Mouse (Mus musculus) c-Kit-positive CD71-negative TER-119-negative erythroid progenitor cells, embryonic 14.5 days (primary cell): ENCODE data around the gene Tmem38a.

Experiments
- DNase-seq: peaks from one replicate; pipeline ENCODE4 v3.0.0-alpha.2; 2013; ENCODE audit warnings: low read depth

Tmem38a gene

DNA sequence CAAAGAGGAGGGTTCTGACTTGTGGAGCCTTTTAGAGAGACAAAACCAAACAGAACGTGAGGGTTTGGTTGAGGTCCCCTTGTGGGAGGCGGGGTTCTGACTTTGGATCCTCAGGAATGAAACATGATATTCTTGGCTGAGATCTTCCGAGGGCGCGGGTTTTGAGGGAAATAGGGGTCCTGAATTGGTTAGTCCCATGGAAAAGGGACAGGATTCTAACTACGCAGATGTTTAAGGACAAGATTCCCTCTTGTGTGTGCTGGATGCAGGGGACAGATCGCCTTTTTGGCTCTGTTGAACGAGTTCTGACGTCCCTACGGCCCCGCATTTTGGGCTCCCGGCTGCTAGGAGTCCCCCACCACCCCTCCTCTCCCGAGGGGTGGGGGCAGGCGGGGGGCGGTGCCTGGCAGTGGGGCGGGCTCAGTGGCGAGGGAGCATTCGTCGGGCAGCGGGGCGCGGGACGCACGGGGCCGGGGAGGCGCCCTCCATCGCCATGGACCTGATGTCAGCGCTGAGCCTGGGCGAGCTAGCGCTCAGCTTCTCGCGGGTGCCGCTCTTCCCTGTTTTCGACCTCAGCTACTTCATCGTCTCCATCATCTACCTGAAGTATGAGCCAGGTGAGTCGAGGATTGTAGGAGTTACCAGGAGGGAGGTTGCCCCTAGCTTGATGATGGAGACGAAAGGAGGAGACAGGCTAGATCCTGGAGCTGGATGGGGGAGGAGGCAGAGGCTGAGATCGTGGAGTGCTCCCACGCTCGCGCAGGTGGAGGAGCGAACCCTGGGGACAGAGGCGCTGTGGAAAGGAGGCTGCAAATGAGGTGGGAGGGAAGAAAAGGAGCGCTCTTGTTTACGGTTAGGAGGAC lies at the start of gene Tmem38a:
Gene Tmem38a (plus strand): TSS at position 445 of the 863 bp plus-strand sequence.
- peak; percentile 49 for DNase-seq

DNA sequence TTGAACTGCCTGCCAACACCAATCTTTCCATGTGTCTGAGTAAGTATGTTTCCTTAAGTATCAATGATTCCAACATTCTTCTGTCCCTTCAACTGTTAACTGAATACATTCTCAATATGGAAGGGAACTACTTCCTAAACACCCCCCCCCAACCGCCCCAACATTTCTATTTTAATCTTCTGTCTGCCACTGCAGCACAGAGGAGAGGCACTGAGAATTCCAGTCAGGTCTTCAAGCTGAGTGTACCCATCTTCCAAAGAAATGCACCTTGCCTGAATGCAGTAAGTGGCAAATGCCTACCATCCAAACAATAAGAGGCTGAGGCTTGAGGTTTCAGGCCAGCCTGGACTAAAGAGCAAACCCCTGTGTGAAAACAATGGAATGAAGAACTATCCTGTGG lies 39.8 kb upstream of the Tmem38a start:
- DNase-seq: no peak

DNA sequence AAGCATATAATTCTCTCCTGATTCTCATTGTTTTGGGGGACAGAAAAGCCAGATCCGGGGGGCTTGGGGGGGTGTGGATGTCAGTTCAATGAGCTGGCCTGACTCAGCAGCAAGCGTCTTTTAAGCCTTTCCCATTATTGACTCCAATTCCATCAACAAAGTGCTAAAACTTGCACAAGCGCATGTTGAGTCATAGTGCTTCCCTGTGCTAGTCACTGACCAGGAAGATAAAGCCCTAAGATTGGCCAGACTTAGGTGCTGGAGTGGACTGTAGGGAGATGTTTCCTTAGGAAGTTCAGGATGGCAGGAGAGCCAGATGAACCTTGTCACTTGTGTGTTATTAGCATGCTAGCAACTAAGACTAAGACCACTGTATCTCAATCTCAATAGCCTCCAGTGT lies 37.0 kb upstream of the Tmem38a start:
- DNase-seq: no peak

DNA sequence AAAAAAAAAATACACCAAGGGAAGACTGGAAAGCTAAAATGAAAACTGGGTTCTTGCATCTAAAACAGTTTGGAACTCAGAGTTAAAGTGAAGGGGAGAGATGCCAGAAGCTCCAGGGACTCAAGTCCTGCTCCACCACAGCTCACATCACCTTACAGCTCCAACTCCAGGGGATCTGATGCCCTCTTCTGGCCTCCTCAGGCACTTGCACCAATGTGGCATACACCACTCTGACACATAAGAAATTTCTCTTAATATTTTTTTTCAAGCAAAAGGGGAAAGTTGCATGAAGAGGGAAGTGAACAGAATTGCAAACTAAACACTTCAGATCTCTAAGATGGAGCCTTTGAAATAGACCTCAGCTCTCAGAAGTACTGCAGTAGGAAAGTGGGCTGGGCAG lies 32.6 kb upstream of the Tmem38a start:
- DNase-seq: no peak

DNA sequence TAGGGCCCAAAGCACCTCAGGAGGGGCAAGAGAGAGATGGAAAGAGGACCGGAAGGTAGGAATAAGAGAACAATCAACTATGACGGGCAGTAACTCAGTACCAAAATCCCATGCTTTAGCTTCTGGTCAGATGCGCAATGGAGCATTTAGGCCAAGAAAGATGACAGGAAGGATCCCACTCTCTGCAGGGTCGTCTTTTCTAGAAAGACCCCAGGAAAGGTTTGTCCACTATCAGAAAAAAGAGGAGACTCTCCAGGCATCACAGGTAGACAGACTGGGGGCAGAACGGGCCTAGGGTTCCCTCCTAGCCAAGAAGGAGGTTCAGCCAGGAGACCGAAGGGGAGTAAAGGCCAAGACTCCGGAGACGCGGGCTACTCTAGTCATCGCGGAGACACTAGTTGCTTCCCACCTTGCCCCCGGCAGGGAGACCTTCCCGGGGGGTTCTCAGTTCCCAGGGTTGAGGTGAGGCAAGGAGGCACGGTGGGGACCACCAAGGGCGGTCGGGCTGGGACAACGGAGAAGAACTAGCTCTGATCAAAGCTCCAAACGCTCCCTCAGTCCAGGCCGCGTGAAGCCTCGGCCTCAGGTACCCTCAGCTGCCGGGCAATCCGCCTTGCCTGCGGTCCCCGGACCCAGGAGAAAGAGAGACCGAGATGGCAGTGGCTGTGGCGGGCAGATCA lies 24.6 kb upstream of the Tmem38a start:
- DNase-seq: no peak

DNA sequence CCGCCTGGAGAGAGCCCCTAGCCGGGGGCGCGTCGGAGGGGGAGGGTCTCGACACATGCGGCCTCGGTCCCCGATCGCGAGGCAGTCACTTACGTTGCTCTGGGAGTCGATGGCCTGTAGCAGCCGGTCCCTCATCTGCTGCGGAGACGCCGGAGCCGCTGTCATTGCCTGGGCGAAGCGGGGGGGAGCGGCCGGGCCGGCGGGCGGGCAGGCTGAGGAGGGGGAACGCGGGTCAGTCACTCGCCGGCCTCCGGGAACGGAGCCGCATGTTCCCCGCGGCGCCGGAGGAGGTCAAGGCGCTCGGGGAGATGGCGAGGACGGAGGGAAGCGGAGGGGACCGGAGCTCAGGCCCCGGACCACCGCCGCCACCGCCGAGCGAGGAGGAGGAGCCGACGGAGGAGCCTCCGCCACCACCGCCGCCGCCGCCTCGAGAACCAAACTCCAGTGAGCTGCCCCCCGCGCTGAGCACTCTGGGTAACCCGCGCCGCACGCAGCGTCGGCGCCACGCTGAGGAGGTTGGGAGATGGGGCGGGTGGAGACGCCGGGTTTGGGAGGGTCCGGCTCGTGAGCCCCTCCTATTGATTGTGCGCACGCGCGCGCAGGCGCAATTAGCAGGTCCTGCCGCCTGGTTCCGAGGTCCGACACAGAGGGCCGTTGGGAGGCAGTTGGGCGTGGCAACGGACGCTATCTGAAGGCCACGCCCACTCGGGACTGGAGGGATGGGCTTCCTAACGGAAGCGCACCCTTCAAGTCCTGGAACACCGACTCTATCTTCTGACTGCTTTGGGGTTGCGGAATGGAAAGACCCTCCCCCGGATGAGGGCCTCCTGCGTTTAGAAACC lies 23.8 kb upstream of the Tmem38a start, which contains the start of gene Med26:
Gene Med26 (minus strand): TSS at position 469 of the 842 bp plus-strand sequence.
- peak; percentile 98 for DNase-seq

DNA sequence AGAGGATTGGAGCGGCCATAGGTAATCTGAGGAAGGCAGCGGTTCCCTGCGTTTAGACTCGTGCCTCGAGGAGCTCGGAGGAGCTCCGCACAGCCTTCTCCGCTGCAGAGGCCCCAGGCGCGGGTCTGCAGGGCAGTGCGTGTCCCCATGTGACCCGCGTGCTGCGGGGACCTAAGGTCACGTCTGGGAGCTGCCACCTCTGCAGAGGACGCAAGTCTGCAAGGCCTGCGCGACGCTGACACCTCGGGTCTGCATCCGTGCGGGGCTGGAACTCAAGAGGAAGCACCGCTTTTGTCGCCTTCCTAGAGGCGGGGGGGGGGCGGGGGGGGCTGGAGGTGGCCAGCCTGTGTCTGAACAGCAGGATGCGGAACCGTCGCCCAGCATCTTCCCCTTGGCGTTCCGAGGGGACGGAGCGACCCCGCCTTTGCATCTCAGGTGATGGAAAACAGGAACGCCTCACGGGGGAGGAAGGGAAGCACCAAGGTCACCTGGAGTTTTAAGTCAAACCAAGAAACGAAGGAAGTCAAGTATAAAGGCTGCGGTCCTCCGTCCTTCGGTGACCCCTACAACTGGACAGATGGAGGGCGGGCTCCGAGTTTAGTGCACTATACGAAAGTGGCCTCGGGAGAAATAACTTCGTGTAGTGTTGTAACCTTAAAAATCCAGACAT lies 23.1 kb upstream of the Tmem38a start:
- DNase-seq: no peak

DNA sequence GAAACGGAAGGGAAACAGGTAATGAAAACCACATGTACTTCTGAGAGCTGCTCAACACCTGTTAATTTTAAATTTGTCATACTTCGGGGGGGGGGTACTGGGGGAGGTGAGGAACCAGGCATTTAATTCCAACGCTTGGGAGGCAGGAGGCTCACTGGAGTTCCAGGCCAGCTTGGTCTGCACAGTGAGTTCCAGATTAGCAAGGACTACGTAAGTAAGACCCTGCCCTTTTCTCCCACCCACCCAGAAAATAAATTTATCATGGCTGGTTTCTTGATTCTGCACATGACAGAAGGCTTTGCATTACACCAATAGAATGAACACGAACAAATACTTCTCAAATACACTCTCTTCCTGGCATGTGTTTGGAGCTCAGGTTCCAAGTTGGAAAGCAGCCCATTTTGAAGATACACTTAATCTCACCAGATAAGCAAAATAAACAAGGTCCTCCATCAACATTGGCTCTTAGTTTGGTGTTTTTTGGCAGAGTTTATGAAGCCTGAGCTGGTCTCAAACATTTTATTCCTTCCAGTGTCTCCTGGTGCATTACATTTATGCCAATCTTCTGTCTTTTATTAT lies 22.5 kb upstream of the Tmem38a start:
- DNase-seq: no peak

DNA sequence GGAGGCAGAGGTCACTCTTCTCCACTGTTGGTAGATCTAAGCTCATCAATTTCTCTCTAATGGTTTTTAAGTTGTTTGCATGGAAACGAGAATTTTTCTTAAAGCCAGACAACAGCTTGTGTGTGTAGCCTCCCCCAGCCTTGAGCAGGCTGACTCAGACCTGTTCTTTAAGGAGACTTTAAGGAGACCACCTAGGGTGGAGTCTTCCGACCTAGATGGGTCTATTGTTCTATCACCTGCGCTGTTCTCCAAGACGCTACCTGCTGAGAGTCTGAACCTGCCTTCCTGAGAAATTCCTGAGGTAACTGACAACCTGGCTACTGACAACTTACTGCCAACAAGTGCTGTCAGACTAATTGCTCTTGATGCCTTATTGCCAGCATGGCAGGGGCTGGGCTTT lies 16.1 kb upstream of the Tmem38a start:
- DNase-seq: no peak

DNA sequence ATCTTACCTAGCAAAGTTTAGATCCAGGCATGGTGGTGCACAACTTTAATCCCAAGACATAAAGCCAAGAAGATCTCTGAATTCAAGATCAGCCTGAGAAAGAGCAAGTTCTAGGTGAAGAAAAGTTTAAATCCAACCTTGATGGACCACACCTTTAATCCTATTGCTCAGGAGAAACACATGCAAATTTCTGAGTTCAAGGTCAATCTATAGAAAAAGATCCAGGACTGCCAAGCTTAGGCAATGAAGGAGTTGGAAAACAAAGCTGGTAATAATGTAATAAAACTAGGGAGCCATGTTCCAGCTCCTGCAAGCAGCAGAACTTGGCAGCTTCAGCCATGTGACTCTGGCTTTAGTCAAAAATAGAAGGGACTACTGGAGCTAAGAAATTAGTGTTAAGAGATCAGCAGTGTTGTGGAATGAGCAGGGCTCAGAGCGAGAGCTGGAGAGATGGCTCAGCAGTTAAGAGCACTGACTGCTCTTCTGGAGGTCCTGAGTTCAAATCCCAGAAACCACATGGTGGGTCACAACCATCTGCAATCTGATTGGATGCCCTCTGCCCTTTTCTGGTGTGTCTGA lies 10.7 kb upstream of the Tmem38a start:
- no peak for DNase-seq

DNA sequence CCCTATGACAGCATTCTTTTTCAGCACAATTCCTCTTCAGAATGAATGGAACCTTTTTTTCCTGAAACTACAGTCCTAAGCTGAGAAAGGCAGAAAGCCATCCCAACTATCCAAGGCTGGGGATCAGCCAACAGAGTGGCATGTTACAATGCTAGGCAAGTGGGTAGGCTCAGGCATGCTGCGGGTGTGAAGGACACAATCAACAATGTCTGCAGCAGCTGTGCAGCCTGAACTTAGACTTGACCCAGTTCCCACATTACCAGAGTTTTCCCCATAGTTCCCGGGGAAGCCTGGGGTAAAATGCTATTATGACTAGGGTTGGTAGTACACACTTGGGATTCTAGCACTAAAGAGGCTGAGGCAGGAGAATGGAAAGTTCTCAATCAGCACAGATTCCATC lies 5.9 kb upstream of the Tmem38a start:
- DNase-seq: no peak

DNA sequence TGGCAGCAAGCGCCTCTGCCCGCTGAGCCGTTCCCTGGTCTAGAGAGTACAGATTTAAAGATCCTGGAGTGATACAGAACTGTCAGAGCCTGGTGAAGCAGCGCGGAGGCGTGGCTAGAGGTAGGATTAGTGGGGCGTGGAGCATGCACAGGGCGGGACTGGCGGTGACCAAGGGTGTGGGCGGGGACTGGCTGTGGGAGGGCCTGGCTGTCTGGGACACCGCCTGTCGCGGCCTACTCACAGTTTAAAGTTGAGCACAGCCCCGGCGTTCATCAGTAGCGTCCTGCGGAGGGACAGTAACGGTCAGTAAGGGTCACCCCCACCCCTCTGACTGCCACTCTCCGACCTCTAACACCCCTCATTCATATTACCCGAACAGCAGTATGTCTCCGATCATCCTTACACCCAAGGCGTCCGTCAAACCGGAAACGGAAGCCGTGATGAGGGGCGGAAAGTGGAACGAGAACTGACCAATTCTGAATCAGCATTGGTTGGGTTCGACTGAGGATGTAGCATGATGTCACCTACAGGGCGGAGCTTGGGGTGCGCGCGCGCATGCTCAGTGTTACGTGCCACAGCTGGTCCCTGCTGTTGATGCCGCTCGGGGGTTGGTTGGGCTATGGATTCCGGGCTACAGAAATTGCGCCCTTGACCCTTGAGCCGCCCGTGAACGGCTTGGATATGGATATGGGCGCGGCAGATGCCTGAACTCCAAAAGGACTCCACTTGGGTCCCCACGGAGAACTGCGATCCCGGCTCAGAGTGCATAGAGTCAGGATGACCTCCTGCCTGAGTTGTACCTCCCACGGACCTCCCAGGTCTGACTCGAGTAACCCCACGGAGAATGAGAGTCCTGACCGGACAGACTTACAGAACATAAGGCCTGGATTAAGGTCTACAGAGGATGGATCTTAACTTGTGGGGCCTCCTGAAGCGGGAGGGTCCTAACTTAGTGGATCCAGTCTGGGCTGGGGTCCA lies 933 bp upstream of the Tmem38a start, which contains the start of gene Smim7:
Gene Smim7 (minus strand): TSS at position 456 of the 978 bp plus-strand sequence.
- peak; percentile 98 for DNase-seq

DNA sequence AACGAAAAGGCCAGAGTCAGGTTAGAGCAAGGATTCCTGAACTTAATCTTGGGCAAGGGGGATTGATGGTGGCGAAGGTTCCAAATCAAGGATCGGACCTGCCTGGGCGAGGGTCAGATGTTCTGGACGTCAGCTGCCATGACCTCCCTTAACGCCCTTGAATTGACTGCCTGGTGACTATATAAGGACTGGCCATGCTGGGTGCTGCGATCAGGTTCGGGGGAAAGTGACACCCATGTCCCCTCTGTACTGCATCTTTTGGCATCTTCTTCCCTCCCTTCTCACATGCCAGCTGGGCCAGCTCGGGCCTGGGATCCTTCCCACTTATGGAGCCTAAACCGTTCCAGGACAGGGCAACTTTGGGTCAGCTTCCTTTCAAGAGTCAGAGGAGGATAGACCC lies 652 bp downstream of the Tmem38a start:
- DNase-seq: no peak

DNA sequence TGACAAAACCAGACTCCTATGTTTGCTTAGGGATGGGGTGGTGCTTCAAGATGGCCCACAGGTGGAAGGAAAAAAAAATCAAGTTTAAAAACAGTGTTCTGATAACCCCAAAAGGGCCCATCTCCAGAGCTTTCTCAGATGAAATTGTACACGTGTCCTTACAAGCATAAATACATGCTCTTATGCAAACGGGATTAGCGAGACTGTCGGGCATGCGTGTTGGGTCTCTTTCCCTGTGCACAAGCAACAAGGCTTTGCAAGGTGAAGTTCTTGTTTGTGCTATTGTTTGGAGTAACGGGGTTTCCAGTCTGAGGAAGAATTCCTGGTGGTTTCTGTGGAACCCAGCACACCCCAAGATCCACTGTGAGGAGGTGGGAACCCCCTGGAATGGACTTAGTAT lies 1.6 kb downstream of the Tmem38a start:
- DNase-seq: no peak

DNA sequence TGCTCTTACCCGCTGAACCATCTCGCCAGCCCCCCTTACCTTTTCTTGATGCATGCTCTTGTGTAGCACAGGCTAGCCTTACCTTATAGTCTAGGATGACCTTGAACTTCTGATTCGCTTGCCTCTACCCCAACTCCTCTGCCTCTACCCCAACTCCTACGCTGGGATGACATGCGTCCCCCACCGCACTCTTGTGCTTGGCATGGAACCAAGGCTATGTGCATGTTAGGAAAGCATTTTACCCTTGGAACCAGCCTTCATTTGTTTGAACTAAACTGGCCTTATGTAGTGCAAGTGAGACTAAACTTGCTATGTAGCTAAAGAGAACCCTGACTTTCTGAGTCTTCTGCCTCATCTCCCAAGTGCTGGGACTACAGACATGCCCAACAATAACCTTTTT lies 4.1 kb downstream of the Tmem38a start:
- DNase-seq: no peak

DNA sequence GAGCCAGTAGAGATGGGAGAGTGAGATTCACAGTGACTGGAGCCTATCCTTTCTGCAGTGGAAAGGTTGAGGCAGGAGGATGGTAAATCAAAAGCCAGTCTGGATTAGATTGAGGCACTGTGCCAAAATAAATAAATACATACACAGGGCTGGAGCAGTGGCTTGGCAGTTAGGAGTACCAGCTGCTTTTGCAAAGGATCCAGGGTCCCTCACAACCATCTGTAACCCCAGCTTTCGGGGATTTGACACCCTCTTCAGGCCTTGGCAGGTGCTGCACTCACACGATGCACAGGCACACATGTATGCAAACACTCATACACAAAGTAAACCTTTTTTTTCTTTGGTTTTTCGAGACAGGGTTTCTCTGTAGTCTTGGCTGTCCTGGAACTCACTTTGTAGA lies 5.4 kb downstream of the Tmem38a start:
- no peak for DNase-seq

DNA sequence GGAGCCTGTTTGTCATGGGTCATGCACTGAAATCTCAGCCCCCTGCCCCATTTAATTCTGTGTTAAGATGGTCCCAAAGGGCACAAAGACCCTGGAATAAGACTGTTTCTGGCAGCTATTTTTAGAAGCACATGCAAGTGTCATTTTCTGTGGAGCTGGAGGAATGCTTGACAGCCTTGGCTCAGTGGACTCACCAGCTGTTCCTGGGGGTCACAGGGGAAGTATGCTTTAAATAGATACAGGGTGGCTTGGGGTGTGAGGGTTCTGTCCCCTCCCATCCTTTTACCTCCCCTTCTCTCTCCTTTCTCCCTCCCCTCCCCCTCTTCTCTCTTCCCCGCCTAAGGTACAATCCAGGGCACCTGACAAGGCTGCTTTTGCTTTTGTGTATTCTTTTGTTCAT lies 6.1 kb downstream of the Tmem38a start:
- no peak for DNase-seq

DNA sequence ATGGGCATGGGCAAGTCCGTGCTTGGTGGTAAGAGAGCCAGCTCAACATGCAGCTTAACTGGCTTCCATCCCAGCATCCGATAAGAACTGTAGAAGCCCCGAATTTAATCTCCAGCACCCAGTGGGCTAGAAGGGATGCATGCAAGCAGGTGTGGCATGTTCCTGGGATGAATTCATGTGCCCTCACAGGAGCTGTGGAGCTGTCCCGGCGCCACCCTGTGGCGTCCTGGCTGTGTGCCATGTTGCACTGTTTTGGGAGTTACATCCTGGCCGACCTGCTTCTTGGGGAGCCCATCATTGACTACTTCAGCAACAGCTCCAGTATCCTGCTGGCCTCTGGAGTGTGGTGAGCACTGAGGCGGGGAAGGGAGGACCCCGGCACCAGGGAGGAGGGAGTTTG lies 7.5 kb downstream of the Tmem38a start:
- DNase-seq: no peak

DNA sequence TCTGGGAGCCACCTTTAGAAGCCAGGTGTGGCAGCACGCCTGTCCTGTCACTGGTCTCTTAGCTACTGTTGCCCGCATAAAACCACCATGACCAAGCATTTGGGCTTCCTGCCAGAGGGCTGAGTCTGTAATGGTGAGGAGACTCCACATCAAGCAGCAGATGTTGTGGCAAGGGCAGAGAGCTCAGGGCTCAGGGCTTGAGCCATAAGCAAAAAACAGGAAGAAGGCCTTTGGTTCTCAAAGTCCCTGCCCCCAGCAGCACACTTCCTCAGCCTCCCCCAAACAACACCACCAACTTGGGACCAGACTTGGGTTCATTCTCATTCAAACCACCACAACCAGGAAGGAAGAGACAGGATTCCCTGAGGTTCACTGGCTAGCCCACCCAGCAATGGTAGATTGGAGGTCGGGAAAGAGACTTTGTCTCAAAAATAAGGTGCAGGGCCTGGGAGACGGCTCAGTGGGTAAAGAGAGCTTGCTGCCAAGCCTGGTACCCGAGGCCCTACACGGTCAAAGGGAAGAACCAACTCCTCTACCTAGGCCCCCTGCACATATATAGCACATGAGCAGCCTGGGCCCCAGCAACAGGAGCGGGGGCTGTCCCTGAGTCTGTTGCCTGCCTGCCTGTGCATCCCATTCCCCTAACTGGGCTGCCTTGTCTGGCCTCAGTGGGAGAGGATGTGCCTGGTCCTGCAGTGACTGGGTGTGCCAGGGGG lies 11.4 kb downstream of the Tmem38a start:
- DNase-seq: peak; percentile 54
